Mouse (Mus musculus): ENCODE measurements around the gene Gm7271.

The Gm7271 gene

DNA sequence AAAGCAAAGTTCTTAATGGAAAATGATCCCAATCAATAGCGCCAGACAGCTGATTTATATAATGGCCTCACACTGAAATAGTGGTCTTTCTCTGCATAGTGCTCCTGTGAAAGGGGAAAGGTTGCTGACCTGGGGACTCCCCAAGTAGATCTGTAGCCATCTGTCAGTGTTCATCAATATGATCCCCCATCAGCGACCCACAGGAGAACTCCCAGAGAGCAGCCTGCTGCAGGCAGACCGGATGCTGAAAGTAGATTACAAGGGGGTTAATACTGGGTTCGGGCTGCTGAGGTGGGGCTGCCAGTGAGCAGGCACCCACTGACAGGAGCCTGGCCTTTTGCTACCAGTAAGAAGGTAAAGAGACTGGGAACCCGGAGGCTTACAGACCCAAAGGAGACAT is at the start of gene Gm7271:
TSS of gene Gm7271 (plus strand) at position 230 of the 400 bp plus-strand sequence.
- no peak for DNase-seq (ENCODE audit: low spot score)

DNA sequence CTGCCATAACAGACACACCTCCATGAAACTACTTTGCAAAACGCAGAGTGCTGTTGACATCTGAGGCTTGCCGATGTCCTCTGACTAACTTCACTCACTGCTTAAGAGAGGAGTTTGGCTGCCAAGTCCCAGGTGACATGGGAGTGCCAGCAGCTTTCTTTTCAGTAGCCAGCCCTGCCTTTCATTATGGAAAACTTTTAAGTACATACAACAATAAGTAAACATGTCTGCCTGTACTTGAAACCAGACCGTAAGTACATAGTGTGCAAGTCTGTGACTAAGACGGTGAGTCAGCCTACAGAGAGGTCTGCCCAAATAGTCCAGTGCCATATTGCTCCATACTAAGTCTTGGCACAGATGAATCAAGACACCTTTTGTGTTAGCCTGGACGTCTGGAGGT is 46.7 kb upstream of the Gm7271 start:
- peak; percentile 79 for DNase-seq (ENCODE audit: low spot score)

DNA sequence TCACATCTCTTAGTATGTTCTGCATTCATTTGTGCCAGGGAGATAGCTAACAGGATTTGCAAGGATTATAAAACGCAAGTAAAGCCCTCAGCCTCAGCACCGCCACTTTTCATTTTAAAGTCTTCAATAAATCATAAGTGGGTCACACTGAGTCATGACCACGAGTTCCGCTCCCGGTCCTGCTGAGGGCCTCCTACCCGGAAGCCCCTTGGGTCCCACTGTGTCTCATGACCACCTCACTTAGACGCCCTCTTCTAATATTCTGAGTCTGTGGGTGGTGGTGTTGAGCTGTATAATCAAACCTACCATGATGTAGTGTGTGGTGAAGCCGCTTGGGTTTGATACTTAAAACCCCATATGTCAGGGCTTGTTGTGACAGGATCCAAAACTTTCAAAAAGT is 46.1 kb upstream of the Gm7271 start:
- DNase-seq (ENCODE audit: low spot score) = no peak

DNA sequence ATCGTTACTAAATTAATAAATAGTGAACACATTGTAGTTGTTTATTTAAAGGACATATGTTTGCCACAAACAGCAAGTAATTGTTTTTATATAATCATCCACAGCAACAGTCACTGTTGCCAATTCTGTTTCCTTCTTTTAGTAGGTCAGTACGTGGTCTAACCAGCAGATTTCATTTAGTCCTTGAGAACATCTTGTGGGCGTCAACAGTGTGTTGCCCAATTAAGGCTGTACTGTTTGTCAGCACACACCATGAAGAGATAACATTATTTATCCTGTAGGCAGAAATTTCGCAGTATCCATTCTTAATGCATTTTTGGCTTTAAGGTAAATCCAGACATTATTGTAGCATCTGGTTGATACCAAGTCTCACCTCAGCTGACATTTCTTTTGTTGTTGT is 42.4 kb upstream of the Gm7271 start:
- DNase-seq (ENCODE audit: low spot score) = no peak

DNA sequence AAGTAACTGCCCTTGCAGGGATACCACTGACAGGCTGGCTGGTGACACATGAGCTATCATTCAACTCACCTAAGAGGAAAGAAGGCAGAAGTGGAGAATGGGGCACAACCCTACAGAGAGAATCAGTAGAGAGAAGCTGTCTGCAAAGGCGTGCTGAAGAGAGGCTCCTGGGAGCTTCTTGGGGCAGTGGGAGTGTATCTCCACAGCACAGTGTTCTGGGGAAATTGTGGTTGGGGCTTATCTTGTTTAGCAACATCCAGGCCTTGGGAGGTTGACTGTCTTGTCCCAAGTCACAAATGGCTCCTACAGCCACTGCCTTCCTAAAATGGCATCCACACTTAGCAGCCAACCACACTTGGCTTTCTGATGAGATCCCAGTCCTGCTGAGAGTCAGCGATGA is 8.9 kb upstream of the Gm7271 start:
- no peak for DNase-seq (ENCODE audit: low spot score)

DNA sequence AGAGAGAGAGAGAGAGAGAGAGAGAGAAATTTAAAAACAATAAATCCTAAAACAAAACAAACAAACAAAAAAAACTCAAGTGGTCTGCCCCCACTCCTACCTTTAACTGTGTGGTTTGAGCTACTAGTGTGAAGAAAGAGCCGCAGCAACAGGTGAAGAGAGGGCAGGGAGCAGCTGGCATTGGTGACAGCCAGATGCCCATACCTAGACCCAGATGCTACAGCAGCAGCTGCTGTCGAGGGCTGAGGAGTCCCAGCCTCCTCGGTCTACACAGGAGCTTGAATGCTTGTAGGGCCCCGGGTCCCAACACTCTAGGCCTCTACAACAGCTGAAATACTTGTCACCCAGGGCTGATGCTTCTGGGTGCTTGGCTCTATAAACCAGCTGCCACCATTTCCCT is 7.0 kb upstream of the Gm7271 start:
- DNase-seq (ENCODE audit: low spot score) = no peak

DNA sequence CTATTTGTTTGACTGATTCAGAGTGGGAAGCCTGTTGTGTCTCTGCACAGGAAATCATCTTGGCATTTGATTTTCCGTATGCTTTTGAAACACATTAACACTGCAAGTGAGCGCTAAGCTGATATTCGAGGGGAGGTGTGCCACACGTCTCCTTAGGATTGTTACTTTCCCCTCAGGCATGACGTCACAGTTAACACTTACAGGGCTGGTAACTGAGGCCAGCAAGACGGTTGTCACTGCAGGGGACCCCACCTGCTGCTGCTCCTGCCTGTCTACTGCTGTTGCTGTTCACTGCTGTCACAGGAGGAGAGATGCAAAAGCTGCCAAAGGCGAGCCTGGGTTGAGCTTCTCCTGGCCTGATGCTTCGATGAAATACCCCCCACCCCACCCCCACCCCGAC is 6.1 kb upstream of the Gm7271 start:
- DNase-seq (ENCODE audit: low spot score) = no peak

DNA sequence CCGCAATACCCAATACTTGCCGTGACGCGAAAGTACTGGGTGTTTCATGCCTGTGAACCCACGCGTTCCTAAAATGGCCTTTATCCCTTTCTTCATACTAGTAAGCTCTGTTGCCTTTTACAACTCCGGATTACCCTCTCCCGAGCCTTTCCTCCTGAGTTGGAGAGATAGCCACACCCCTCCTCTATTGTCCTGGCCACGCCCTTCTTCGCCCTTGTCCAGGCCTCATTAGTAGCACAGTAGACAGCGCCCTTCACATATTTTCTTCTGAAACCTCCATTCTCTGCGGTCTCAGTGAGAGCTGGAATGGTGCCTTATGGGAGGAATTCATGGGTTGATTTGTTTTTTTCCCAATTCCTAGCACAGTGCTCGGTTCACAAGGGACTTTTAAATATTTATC is 11.3 kb downstream of the Gm7271 start:
- no peak for DNase-seq (ENCODE audit: low spot score)

DNA sequence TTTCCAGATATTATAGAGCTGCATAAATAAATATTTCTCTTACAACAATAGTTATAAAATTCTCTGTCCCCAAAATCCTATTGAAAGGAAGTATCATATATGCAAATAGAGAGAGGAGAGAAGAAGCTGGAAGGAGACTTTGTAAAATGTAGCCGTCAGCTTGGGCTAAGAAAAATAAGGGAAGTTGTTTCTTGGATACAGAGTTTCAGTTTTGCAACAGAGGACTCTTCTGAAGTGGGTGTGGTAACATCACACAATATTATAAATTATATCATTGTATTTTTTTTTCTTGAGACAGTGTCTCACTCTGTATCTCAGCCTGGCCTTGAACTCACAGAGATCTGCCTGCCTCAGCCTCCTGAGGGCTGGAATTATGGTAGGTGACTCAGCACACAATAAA is 38.6 kb downstream of the Gm7271 start:
- no peak for DNase-seq (ENCODE audit: low spot score)

DNA sequence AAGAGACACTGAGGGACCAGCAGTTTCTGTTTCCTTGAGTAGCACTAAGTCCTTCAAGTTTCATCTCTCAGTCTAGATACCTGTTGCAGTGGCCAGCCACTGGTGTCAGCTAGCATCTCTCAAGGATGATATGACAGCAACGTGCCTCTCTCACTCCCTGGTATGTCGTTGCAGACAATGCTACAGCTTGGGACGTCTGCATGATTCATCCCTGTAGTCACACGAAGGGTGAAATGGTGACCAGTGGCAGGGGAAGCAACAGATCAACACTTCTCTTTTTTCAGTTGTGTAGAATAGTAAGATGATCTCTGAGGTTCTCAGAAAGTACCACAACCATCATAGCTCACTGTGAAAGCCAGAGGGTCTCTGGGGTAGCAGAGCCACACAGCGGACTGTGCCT is 40.8 kb downstream of the Gm7271 start:
- no peak for DNase-seq (ENCODE audit: low spot score)

DNA sequence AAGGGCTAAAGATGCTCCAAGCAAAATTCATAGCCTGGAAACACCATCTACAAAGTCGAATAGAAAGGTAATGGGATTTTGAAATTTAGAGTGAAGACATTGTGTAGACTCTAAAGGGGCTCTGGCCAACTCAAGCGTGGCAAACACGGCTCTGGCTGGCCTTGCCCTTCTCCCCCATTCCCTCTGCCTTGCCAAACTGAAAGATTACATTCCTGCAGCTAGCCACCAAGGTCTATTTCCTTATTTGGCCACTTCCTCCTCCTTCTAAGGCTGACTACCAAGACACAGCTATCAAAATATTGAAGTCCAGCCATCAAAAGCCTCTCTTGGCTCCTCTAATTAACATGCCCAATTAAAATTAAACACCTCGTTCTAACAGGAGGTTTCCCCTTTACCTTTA is 41.2 kb downstream of the Gm7271 start:
- DNase-seq (ENCODE audit: low spot score) = no peak

DNA sequence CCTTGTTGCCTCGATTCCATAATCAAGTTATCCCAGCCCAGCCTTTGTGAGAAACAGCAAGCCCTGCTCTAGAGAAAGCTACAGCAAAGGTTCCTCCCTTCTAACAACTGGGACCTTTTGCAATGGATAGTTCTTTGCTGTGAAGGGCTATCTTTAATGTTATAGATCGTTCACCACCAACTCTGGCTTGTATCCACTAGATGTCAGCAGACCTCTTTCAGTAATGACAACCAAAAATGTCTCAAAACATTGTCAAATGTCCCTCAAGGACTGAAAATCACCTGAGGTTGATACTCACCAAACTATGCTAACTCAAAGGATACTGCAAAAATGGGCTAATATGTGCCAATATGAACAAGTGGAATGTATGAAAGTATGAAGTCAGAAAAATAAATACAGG is 42.0 kb downstream of the Gm7271 start:
- no peak for DNase-seq (ENCODE audit: low spot score)

DNA sequence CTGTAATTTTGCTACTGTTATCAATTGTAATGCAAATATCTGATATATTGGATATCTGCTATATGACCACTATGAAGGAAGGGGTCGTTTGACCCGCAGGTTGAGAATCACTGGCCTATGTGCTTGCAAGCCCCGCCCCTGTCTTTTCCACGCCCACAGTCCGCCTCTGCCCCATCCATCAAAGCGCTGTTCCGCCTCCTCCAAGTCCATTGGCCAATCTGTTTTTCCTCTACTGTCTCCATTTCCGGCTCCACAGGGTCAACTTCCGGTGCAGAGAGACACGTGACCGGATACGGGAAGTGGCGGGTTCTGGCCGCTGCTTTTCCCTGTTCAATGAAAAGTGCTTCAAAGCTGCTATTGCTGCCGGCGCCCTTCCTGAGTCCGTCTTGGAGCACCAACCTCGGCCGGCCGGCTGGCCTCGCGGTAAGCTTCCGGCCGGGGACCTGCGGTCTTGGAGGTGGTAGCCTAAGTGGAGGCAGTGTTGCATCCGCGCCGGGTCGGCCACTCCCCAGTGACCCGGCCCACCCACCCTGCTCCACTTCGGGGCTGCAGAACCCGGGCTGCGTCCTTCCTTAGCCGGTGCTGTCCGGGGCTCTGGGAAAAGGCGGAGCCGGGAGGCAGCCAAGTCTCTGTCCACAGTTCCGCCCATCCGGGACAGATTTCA is 45.3 kb downstream of the Gm7271 start, which contains the start of gene Exoc1:
TSS of gene Exoc1 (plus strand) at position 272 of the 664 bp plus-strand sequence.
- peak; percentile 97 for DNase-seq (ENCODE audit: low spot score)

DNA sequence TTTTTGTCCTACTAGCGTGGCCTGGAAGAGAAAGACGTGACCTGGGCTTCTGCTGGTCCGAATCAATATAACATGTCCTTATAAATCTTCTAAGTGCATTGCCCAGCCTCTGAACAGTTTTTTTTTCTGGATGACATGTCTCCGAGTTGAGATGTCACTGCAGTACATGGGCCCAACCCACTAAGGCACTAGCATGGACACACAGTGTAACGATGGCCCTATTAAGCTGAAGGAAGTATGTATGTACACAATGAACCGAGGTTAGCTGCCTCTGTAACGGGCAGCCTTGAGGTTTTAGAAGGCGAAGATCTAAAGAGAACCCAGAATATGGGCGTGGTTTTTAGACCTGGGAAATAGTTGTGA is 45.8 kb downstream of the Gm7271 start:
- no peak for DNase-seq (ENCODE audit: low spot score)

DNA sequence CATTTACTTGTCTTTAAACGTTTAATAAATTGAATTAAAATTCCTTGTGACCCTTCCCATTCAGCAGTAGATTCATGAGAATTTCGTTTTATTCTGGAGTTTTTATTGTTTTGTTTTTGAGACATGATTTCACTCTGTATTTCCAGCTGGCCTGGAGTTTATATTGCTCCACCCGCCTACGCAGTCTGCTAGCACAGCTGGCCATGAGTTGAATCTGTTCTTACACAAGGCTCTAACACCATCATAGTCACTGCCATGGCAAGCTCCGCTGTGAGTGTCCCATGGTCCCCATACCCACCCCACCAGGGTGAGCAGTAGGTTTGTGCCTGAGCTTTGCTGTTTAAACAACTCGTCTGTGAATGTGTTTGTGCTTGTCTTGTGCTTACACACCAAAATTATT is 49.3 kb downstream of the Gm7271 start:
- DNase-seq (ENCODE audit: low spot score) = no peak

DNA sequence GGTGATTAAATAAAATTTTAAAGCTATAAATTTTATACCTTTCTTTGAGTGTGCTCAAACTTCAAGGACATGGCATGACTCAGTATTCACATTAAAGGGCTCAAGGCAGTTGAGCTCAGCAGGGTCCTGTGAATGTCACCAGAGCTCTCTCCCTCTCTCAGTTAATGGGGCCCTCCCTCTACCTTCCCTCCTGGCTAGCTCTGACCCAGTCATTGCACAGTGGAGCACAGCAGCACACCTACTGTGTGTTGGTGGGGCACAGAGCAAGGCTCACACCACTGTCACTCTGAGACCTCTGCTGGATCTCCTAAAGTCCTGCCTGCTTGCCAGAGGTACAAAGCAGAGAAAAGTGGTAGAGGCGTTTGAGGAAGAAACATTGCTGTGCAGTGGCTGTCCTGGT is 52.4 kb downstream of the Gm7271 start:
- no peak for DNase-seq (ENCODE audit: low spot score)

DNA sequence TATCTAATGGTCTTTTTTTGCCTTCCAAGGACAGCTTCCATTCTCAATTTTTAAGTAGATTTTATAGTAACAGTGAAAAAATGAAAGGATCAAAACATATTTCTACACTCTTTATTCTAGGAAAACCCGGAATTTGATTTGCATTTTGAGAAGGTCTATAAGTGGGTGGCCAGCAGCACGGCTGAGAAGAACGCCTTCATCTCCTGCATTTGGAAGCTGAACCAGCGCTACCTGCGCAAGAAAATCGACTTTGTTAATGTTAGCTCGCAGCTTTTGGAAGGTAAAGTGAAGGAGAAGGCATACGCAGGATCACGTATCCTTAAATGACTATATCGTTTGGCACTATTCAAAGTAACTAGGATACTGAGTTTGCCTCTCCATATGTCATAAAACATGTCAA is 53.7 kb downstream of the Gm7271 start:
- DNase-seq (ENCODE audit: low spot score) = no peak

DNA sequence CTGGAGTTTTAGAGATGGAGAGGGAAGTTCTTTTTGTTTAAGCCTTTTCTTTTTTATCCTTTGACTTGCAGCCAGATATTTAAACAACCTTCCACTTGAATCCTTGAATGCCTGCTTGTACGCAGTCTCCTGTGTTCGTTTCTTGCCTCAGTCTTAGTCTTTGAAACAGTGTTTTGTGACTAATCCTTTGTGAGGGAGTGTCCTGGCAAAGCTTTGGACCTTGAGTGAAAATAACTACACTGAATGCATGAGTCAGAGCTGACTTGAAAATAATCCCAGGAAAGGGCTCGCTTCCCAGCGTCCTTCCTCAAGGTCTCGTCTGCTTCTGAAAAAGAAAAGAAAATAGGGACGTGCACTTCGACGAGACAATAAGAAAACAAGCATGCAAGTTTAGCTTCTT is 56.3 kb downstream of the Gm7271 start:
- peak; percentile 16 for DNase-seq (ENCODE audit: low spot score)

DNA sequence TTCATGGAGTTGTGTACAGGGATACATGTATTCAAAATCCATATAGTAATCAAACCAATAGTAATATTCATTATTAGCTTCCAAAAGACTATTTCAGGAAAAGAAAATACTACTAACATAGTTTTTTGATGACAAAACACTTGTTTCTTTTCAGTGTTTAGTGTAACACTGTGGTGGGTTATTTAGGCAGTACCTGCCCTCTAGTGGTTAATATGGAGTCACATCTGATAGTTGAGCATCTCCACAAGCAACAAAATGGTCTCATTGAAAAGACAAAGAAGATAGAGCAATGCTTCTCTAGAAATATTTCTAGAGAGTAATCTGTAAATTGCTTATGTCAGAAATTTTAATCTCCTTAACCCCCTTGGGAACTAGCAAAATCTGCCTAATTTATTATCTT is 57.0 kb downstream of the Gm7271 start:
- no peak for DNase-seq (ENCODE audit: low spot score)

DNA sequence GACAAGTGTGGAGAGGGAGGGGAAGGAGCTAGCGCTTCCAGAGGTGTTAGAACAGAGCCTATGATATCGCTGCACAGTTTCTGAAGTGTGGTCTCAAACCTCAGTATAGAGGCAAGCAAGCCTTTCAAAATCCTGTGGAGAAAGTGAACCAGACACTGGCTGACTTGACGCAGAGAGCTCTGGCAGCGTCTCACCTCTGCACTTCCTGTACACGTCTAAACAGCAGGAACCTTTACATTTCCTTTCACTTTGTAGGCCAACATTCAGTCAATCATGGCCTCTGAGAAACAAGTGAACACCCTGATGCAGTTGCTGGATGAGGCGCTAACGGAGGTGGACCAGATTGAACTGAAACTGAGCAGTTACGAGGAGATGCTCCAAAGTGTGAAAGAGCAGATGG is 59.4 kb downstream of the Gm7271 start:
- no peak for DNase-seq (ENCODE audit: low spot score)

DNA sequence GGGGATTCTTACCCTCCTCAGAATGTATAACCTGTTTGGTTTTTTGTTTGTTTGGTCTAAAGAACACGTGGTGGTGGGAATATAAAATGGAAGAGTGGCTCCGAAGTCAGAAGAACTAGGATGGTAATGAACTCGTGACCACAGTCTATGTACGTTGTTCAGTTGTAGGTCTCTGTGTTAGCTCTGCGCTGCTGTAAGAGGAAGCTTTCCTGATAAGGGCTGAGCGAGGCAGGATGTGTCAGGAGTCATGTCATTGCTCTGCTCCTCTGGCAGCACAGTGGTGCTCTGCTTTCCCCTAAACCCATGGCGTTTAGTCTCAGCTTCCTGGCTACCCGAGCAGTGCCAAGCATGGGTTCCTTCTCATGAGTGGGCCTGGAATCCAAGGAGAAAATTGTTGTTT is 66.6 kb downstream of the Gm7271 start:
- no peak for DNase-seq (ENCODE audit: low spot score)

DNA sequence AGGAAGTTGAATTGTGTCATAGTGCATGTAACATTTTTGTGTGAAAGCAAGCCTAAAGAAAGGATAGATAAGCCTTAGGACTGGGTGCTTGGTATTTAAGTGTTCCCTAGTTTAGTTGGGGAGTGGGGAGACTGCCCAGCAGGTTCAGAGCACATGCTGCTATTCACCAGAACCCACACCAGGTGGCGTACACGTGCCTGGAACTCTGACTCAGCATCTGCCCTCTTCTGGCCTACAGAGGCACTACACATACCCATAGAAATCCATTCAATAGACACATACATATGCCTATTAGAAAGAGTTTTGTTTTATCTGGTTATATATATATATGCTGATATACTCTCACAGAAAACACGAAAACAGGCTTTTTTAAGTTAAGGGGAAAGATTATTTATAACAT is 81.5 kb downstream of the Gm7271 start:
- DNase-seq (ENCODE audit: low spot score) = peak; percentile 71
